Mouse (Mus musculus) layer of hippocampus, adult 8-10 months (tissue): ENCODE results near the gene Wdr66. TPM values are rescaled to one million over a fixed set of nuclear protein-coding genes. Genes with fewer than 3 reads are reported as not detected.
A peak's percentile ranks its signal among the peaks of the same experiment; 100 is the strongest.

Experiments used
- DNase-seq, 2 experiments: peaks; one replicate each; pipeline ENCODE4 v3.0.0; 2022; ENCODE audit warnings: low spot score in 2 of 2
- total RNA-seq, 4 experiments: library from RNA; stranded (reverse); gene quantifications; 2 replicates each; pipeline ENCODE4 v1.2.4; 2022

Wdr66 gene
- total RNA-seq, 4 experiments from 2014 or later: 3.5 to 5.9 (median 5.2) TPM

- DNase-seq: no peak
Observed at GRCm38 (mm10) chr5:123310221-123310620, 58.3 kb downstream of the Wdr66 start.

DNA sequence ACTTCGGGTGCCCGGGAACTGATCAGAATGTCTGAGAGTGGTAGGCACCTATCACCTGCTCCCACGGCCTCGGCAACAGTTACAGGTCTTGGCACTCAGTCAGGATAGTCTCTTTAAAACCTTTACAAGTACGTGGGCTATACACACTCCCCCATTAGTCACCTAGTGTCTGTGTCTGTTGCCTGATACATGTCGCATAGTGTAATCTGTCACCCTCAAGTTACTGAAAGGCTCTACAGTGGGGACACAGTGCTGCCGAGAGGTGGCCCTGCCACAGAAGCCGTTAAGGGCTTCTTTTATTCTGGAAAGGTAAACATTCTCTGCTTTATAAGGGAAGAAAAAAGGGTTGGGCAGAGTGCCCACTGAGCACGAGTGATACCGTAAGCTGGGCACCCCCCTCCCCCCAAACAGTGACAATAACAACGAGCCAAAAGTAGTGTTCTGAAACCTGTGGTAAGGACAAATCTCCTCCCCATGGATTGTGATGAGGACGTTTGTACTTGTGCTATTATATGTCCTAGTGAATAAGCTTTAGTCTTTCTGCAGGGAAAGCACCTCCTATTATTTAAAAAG, 61.2 kb downstream of the Wdr66 start:
- DNase-seq: no peak

GRCm38 (mm10) chr5:123313851-123314380, 62.0 kb downstream of the Wdr66 start:
- no peak for DNase-seq

DNA sequence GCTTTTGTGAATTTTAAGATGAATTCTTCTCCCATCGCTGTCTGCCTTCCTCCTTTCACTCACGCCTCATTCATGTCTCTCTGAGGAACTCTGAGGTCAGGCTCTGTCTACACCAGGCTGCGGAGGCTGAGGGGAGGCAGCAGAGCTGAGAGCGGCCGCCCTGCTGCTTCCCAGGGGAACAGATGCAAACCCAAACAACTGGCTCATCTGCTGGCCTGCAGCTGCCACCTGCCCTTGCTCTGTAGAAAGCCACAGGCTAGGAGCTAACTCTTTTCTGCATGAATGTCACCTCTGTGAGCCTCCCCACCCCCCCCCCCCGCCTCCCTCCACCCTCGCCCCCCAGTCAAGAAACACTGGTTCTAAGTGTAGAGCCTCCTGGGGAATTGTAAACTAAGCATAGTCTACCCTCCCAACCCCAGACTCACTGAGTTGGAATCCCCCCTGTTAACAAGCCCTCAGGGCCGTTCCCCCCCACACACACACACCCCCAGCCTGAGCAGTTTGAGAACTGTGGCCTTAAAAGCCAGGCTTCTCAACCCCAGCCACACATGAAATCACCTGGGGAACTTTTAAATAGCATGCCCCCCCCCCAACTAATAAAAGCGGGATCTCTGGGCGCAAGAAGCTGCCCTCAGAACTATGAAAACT, 63.4 kb downstream of the Wdr66 start:
- DNase-seq: no peak

GRCm38 (mm10) chr5:123317992-123318391, 66.1 kb downstream of the Wdr66 start:
- DNase-seq: no peak

DNA sequence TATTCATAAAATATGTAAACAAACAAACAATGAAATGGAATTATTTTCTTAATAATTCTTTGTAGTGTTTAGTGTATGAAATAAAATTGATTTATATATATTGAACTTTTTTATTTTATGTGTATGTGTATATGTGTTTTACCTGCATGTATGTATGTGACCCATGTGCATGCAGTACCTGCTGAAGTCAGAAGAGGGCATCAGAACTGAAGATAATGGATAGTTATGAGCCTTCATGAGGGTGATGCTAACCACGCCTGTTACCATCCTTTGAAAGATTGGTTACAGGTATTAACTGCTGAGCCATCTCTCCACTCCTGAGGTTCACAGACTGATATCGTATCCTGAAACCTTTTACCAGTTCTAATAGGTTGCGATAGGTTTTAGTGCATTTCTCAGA, 68.2 kb downstream of the Wdr66 start:
- DNase-seq: no peak

GRCm38 (mm10) chr5:123324242-123324641, 72.3 kb downstream of the Wdr66 start:
- DNase-seq: no peak

- DNase-seq: no peak
Observed at GRCm38 (mm10) chr5:123326006-123326750, 74.3 kb downstream of the Wdr66 start.

DNA sequence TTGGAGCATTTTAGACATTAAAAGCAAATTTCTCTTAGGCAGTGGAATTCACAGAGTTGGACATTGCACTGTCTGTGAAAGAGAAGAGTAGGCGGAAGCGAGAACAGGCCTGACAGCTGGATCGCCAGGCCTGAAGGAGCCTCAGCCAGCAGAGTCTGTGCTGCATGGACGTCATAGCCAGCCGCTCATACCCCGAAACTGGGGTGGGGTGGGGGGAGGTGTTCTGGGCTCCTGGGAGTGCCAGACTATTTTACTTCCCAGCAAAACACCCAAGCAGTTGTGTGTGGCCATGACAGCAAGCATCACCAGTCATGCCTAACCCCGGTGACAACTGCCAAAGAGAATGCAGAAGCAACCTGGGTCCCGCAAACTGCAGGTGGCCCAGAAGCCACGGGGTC, 74.8 kb downstream of the Wdr66 start:
- DNase-seq: no peak

DNA sequence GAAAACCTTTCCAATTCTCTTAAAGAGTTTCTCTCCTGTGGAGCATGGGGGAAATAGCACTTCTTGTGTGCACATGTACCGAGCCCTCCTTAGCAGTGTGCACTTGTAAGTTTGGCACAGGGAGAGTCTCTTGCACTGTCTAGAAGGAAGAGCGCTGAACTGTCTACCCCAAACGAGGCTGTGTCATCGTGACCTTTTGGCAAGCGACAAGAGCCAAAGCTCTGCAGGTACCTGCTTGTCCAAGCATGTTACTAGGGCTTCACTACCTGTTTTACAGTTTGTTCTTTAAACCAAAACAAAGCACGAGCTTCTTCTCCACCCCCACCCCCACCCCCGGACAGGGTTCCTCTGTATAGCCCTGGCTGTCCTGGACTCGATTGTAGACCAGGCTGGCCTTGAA, 75.8 kb downstream of the Wdr66 start:
- no peak for DNase-seq

- DNase-seq: no peak
Observed at GRCm38 (mm10) chr5:123333566-123333965, 81.7 kb downstream of the Wdr66 start.

- DNase-seq: no peak
Observed at GRCm38 (mm10) chr5:123336205-123336961, 84.5 kb downstream of the Wdr66 start.

DNA sequence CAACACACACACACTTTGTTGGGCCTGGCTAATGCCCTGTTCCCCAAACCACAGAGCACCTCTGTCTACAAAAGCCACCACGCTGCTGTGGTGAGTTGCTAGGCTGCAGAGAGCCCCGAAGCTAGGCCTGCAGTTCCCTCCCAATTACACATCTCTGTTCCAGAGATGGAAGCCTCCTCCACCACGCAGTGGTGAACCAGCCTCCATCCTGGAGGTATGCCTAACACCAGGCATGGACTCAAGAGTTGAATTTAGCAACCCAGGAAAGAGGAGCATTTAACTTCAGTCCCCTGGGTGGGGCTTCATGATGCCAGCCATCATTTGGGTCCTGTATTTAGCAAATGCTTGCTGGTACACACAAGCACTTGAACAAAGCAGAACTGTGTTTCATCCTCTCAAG, 86.6 kb downstream of the Wdr66 start:
- no peak for DNase-seq

DNA sequence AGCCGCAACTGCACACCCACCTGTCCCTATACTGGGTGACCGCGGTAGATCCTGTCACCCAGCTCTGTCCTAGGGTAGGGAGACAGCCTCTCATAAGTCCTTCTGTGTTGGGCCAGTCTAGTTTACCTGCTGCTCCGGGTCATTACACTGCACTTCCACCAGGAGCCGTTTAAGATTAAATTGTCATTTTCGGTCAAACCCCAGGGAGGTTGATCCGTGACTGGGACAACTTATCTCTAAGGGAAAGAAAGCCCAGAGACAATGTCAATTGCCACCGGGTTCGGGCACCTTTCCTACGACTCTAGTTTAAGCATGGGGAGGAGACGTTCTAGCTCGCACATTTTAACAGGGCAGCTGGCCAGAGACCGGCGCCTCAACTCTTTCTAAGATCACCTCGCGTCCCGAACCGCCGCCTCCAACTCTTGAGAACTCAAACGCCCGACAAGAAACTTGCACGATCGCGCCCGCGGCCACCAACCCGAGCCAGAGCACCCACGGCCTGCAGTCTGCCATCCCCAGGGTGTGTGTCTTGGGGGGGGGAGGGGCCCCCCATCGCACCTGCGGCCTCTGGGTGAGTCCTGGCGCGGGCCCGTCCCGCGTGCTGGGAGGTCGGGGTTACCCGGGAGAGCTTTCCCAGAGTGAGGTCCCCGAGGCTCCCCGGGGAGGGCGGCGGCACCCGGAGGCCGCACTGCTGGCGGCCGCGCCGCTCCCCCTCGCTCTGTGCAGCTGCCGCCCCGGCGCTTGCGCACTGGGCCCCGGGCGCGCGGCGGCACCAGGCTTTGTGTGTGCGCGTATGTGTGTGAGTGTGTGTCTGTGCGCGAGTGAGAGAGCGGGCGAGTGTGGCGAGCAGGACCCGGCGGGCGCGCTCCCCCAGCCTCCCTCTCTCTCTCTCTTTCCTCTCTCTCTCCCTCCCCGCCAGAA, 92.1 kb downstream of the Wdr66 start, which contains the start of gene Bcl7a:
Gene Bcl7a, plus strand, starts transcription at position 128 of the 921 bp plus-strand sequence.
- DNase-seq: peak; percentile 85 to 94

DNA sequence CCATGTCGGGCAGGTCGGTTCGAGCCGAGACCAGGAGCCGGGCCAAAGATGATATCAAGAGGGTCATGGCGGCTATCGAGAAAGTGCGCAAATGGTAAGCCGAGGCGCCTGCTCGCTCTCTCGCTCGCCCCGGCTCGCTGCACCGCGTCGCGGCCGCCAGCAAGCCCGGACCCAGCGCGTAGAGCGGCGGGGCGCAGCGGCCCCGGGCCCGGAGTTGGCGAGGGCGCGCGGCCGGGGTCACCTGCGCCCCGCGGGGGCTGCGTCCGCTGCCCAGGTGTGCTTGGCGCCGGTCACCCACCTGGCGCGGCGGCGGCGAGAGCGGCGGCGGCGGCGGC, 92.7 kb downstream of the Wdr66 start:
- DNase-seq: no peak

DNA sequence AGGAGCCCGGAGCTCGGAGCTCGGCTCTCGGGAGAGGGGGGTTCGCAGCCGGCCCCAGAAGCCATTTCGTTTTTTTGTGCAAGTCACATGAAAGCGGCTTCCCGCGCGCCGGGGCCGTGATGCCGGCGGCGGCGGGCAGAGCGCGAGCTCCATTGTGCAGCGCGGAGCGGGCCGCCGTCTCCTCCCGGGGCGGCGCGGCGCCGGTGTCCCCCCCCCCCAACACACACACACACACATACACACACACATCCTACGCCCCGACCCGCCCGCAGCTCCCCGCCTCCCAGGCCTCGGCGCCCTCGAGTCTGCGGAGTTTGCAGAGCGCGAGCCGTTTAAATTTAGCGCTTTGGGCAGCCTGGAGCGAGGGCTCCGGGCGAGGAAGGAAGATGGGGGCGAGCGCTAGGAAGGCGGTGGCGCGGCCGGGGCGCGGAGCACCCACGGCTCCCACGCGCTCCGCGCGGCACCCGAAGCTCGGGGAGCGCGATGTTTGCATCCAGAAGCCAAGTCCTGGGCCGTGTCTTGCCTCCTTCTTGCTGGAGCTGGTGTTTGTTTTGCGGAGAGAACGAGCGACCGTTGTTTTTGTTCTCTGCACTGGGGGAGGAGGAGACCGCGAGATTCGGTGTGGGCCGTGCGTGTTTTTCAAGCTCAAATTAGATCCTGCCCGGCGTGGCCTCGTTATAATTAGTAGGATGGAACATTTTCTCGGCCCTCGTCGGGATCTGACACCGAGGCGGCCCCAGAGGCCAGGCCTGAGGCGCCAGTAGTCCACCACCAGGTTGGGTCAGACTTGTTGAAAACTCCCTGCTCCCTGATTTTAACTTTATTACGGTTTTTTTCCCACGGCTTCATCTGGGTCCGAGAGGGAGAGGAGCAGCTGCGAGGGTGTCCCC, 93.3 kb downstream of the Wdr66 start:
- DNase-seq: peak in 1 of 2 experiments; percentile 30

- DNase-seq: peak; percentile 44 to 60
Observed at GRCm38 (mm10) chr5:123345853-123346654, 94.2 kb downstream of the Wdr66 start.

- DNase-seq: no peak
Observed at GRCm38 (mm10) chr5:123346701-123347270, 94.9 kb downstream of the Wdr66 start.
